Mouse (Mus musculus) kidney, adult 8-10 months (tissue): ENCODE data around the gene Eps15l1.
A peak's percentile ranks its signal among the peaks of the same experiment; 100 is the strongest.

Experiments
- DNase-seq, 2 experiments: peaks; one replicate each; pipeline ENCODE4 v3.0.0; 2022

Gene Eps15l1

GRCm38 (mm10) chr8:72409443-72409842, 11.8 kb downstream of the Eps15l1 start:
- no peak for DNase-seq

- DNase-seq = no peak
Measured at GRCm38 (mm10) chr8:72407878-72408277, 13.4 kb downstream of the Eps15l1 start.

- no peak for DNase-seq
Measured at GRCm38 (mm10) chr8:72402981-72403380, 18.3 kb downstream of the Eps15l1 start.

GRCm38 (mm10) chr8:72401381-72401780, 19.9 kb downstream of the Eps15l1 start:
- no peak for DNase-seq

- no peak for DNase-seq
Measured at GRCm38 (mm10) chr8:72385737-72386136, 35.5 kb downstream of the Eps15l1 start.

- no peak for DNase-seq
Measured at GRCm38 (mm10) chr8:72382395-72382794, 38.9 kb downstream of the Eps15l1 start.

- no peak for DNase-seq
Measured at GRCm38 (mm10) chr8:72380656-72381055, 40.6 kb downstream of the Eps15l1 start.

GRCm38 (mm10) chr8:72376900-72377299, 44.4 kb downstream of the Eps15l1 start:
- DNase-seq = no peak

- DNase-seq = no peak
Measured at GRCm38 (mm10) chr8:72376309-72376708, 45.0 kb downstream of the Eps15l1 start.

GRCm38 (mm10) chr8:72375161-72375560, 46.1 kb downstream of the Eps15l1 start:
- DNase-seq = no peak

- DNase-seq = no peak
Measured at GRCm38 (mm10) chr8:72372311-72372710, 48.9 kb downstream of the Eps15l1 start.

- no peak for DNase-seq
Measured at GRCm38 (mm10) chr8:72371356-72371755, 49.9 kb downstream of the Eps15l1 start.

GRCm38 (mm10) chr8:72366435-72366834, 54.8 kb downstream of the Eps15l1 start:
- DNase-seq = no peak

GRCm38 (mm10) chr8:72365826-72366225, 55.4 kb downstream of the Eps15l1 start:
- DNase-seq = peak; percentile 58 to 74

- DNase-seq = no peak
Measured at GRCm38 (mm10) chr8:72365016-72365415, 56.2 kb downstream of the Eps15l1 start.

- DNase-seq = peak; percentile 61 to 66
Measured at GRCm38 (mm10) chr8:72363457-72363856, 57.8 kb downstream of the Eps15l1 start.

- no peak for DNase-seq
Measured at GRCm38 (mm10) chr8:72362754-72363153, 58.5 kb downstream of the Eps15l1 start.

- no peak for DNase-seq
Measured at GRCm38 (mm10) chr8:72360162-72360561, 61.1 kb downstream of the Eps15l1 start.

GRCm38 (mm10) chr8:72356593-72356992, 64.7 kb downstream of the Eps15l1 start:
- DNase-seq = no peak

GRCm38 (mm10) chr8:72354272-72354671, 67.0 kb downstream of the Eps15l1 start:
- peak; percentile 65 to 75 for DNase-seq

GRCm38 (mm10) chr8:72353700-72354045, 67.6 kb downstream of the Eps15l1 start:
- no peak for DNase-seq

GRCm38 (mm10) chr8:72352951-72353699, 68.1 kb downstream of the Eps15l1 start:
- DNase-seq = peak; percentile 58 to 71

GRCm38 (mm10) chr8:72351405-72352005, 69.8 kb downstream of the Eps15l1 start:
- no peak for DNase-seq

GRCm38 (mm10) chr8:72350727-72351126, 70.5 kb downstream of the Eps15l1 start:
- no peak for DNase-seq

- no peak for DNase-seq
Measured at GRCm38 (mm10) chr8:72349838-72350237, 71.4 kb downstream of the Eps15l1 start.
